Mouse (Mus musculus): Measurements from ENCODE around the gene Serinc5.
A peak's percentile ranks its signal among the peaks of the same experiment; 100 is the strongest.

Gene Serinc5

DNA sequence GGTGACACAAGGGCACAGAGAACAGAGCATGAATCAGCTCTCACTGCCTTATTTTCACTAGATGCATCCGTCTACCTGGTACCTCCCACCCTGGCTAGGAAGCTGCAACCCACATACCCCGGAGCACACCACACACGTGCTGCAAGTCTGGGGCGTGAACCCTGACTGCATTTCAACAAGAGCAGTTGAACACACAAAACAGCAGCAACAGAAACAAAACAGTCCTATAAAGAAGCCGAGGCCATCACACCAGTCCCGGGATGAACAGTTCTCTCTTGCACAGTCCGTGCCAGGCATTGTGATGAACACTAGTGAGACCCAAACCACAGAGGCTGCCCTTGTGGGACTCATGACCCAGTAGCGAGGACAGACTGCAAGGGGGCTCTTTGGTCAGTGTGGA, 142.8 kb downstream of the Serinc5 start:
- no peak for DNase-seq

GRCm38 (mm10) chr13:92755036-92755435, 144.1 kb downstream of the Serinc5 start:
- DNase-seq = no peak

GRCm38 (mm10) chr13:92757972-92758585, 147.2 kb downstream of the Serinc5 start:
- DNase-seq = no peak

DNA sequence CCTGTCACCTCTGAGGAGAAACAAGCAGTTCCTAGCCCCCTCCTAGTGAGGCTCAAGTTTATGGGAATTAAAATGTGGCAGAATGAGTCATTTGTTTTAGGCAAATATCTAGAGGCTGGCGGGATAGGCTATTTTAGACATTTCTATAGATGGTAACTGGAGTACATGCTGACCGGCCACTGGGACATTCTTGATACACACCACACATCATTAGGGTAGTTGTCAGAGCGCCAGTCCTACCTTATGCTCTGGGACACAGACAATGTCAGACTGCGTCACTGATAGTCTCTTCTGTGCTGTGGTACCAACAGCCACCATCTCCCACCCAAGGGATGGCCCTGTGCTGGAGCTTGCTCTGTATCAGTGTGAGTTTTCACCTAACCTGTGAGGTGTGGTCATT, 148.2 kb downstream of the Serinc5 start:
- no peak for DNase-seq

DNA sequence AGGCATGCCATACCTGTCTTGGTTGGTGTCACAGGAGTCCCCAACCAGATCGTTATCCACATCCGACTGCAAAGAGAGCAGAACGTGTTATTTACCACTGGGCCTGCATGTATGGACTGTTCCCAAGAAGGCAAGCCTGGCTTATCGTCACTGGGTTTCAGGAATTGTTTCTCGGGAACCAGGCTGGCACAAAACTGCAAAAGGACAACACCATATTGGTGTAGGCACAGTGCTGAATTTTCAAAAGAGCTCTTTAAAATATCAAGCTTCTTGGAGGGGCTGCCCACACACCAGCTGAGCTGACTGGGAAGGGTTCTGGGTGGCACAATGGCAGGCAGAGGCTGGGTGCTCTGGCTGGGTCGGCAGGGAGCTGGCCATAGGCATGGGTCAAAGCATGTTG, 149.6 kb downstream of the Serinc5 start:
- DNase-seq = peak; percentile 70
